Mouse (Mus musculus) inflammation-experienced regulatory T-cells, adult 6 months (primary cell): ENCODE data around the gene Nhsl1. TPM values are rescaled to one million over a fixed set of nuclear protein-coding genes. Genes with fewer than 3 reads are reported as not detected.

Experiments
- ATAC-seq: one replicate; pipeline ENCODE4 v1.8.0; 2017
- polyA plus RNA-seq, 3 experiments: library from polyadenylated mRNA; unstranded; fragments of 100-300 nt; shearing (Covaris generic); gene quantifications; one replicate each; pipeline ENCODE4 v1.2.1; 2017

Gene Nhsl1
- polyA plus RNA-seq, 3 experiments from 2014 or later: 1.4 to 2.2 TPM; not detected in 1

GRCm38 (mm10) chr10:18493010-18493894 is 174.5 kb downstream of the Nhsl1 start:
- no peak for ATAC-seq

- ATAC-seq: no peak
These were observed 175.5 kb downstream of the Nhsl1 start for GRCm38 (mm10) chr10:18494249-18494648.

GRCm38 (mm10) chr10:18497066-18497465 is 178.3 kb downstream of the Nhsl1 start:
- no peak for ATAC-seq

GRCm38 (mm10) chr10:18501997-18502396 is 183.2 kb downstream of the Nhsl1 start:
- ATAC-seq: no peak

GRCm38 (mm10) chr10:18505690-18506089 is 186.9 kb downstream of the Nhsl1 start:
- ATAC-seq: no peak

GRCm38 (mm10) chr10:18506501-18506946 is 187.7 kb downstream of the Nhsl1 start:
- no peak for ATAC-seq

GRCm38 (mm10) chr10:18507869-18508473 is 189.2 kb downstream of the Nhsl1 start:
- ATAC-seq: no peak

- no peak for ATAC-seq
These were observed 189.8 kb downstream of the Nhsl1 start for GRCm38 (mm10) chr10:18508586-18508985.

- no peak for ATAC-seq
These were observed 191.9 kb downstream of the Nhsl1 start for GRCm38 (mm10) chr10:18510663-18511062.

GRCm38 (mm10) chr10:18511496-18511895 is 192.7 kb downstream of the Nhsl1 start:
- no peak for ATAC-seq

- no peak for ATAC-seq
These were observed 203.8 kb downstream of the Nhsl1 start for GRCm38 (mm10) chr10:18522556-18522955.

GRCm38 (mm10) chr10:18525311-18525710 is 206.5 kb downstream of the Nhsl1 start:
- ATAC-seq: no peak

GRCm38 (mm10) chr10:18525726-18526125 is 206.9 kb downstream of the Nhsl1 start:
- no peak for ATAC-seq

- ATAC-seq: no peak
These were observed 207.5 kb downstream of the Nhsl1 start for GRCm38 (mm10) chr10:18526184-18526850.

- peak; percentile 52 for ATAC-seq
These were observed 208.3 kb downstream of the Nhsl1 start for GRCm38 (mm10) chr10:18526851-18527675.

GRCm38 (mm10) chr10:18527766-18528165 is 209.0 kb downstream of the Nhsl1 start:
- ATAC-seq: peak; percentile 60

- no peak for ATAC-seq
These were observed 209.7 kb downstream of the Nhsl1 start for GRCm38 (mm10) chr10:18528475-18528874.

GRCm38 (mm10) chr10:18529177-18529576 is 210.4 kb downstream of the Nhsl1 start:
- no peak for ATAC-seq

GRCm38 (mm10) chr10:18530161-18530560 is 211.4 kb downstream of the Nhsl1 start:
- no peak for ATAC-seq

GRCm38 (mm10) chr10:18532293-18532692 is 213.5 kb downstream of the Nhsl1 start:
- no peak for ATAC-seq

GRCm38 (mm10) chr10:18536889-18537288 is 218.1 kb downstream of the Nhsl1 start:
- ATAC-seq: no peak

GRCm38 (mm10) chr10:18545309-18545708 is 226.5 kb downstream of the Nhsl1 start:
- no peak for ATAC-seq
